Mouse (Mus musculus): ENCODE data around the gene Olfr870.
"Not testable (repeated sequence)": the region's sequence is repeated elsewhere in the genome, so short reads cannot be mapped to it uniquely, and the experiment has no call there.

Olfr870 gene

GRCm38 (mm10) chr9:20173957-20174356 is at the start of gene Olfr870:
Gene Olfr870, minus strand, starts transcription at chr9:20174057.
- DNase-seq: no peak

GRCm38 (mm10) chr9:20211907-20212306 is 38.0 kb upstream of the Olfr870 start, which contains the start of gene Olfr871:
Gene Olfr871, plus strand, starts transcription at chr9:20212207.
- no peak for DNase-seq

- DNase-seq: no peak
Measured at GRCm38 (mm10) chr9:20211477-20211876, 37.6 kb upstream of the Olfr870 start.

- no peak for DNase-seq
Measured at GRCm38 (mm10) chr9:20210812-20211211, 37.0 kb upstream of the Olfr870 start.

- DNase-seq: not testable (repeated sequence)
Measured at GRCm38 (mm10) chr9:20203413-20203984, 29.6 kb upstream of the Olfr870 start.

- no peak for DNase-seq
Measured at GRCm38 (mm10) chr9:20202131-20202530, 28.3 kb upstream of the Olfr870 start.

- no peak for DNase-seq
Measured at GRCm38 (mm10) chr9:20179463-20179862, 5.6 kb upstream of the Olfr870 start.

GRCm38 (mm10) chr9:20149706-20150105 is 24.2 kb downstream of the Olfr870 start:
- no peak for DNase-seq

- no peak for DNase-seq
Measured at GRCm38 (mm10) chr9:20128709-20129108, 45.1 kb downstream of the Olfr870 start, which contains the start of gene Olfr869. Gene Olfr869, plus strand, starts transcription at chr9:20129009.
